Mouse (Mus musculus): ENCODE results near the gene Efhc1. TPM values are rescaled to one million over a fixed set of nuclear protein-coding genes. Genes with fewer than 3 reads are reported as not detected.

The Efhc1 gene
- 2.7 and 2.8 TPM in 2 replicates for polyA plus RNA-seq (2014; fragmentation: Nextera tagmentation; extraction: Ambion mirVana)

DNA sequence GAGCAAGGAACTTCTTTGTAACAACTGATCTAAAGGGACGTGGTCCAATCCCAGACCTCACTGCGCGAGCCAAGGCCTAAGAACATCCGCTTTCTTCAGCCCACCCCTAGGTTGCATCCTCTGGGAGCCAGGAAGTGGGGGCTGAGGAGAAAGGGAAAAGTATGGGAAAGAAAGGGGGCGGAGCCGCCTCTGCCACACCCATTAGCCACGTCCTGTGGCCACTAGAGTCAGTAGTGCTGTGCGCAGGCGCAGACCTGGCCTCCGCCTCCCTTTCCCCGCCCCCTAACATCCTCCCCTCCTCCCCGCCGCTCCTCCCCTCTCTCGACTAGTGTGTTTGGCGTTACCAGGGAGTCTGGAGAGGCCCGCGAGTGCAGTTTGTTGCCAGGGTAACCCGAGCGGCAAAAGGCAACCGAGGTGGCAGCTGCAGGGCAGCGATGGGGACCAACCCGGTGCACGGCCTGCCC, at the start of gene Efhc1:
Gene Efhc1, plus strand, starts transcription at position 327 of the 464 bp plus-strand sequence.
- H3K27ac ChIP-seq (replicated peaks; ENCODE audit: low read depth, low read length), result no peak within 1 kb of the TSS
- peak within 1 kb of the TSS; percentile 34 for H3K4me3 ChIP-seq (ENCODE audit: low read depth, low read length)
- no peaks in the 10 kb centered on the region for H3K4me1 ChIP-seq (ENCODE audit: control insufficient read depth, insufficient read depth, low read length)
- under 1% methylated on average over 23 of the region's 23 CpGs for WGBS
- H3K9me3 ChIP-seq (replicated peaks; ENCODE audit: control insufficient read depth, low read length), result no peaks in the 10 kb centered on the region
- no peaks in the 10 kb centered on the region for H3K36me3 ChIP-seq (replicated peaks; ENCODE audit: control insufficient read depth, insufficient read depth, low read depth, low read length)
- H3K27me3 ChIP-seq (ENCODE audit: control insufficient read depth, insufficient read depth, low read length), result no peaks in the 10 kb centered on the region
- peak within 1 kb of the TSS; percentile 47 for H3K4me2 ChIP-seq (ENCODE audit: low read depth, low read length)
- H3K9ac ChIP-seq (replicated peaks; ENCODE audit: low read length), result peak within 1 kb of the TSS; percentile 52
- ATAC-seq (replicated peaks; ENCODE audit: insufficient number of reproducible peaks, low FRiP score, low TSS enrichment, low read depth) (peak; percentile 98), DNase-seq (ENCODE audit: low spot score) (peak; percentile 97)

DNA sequence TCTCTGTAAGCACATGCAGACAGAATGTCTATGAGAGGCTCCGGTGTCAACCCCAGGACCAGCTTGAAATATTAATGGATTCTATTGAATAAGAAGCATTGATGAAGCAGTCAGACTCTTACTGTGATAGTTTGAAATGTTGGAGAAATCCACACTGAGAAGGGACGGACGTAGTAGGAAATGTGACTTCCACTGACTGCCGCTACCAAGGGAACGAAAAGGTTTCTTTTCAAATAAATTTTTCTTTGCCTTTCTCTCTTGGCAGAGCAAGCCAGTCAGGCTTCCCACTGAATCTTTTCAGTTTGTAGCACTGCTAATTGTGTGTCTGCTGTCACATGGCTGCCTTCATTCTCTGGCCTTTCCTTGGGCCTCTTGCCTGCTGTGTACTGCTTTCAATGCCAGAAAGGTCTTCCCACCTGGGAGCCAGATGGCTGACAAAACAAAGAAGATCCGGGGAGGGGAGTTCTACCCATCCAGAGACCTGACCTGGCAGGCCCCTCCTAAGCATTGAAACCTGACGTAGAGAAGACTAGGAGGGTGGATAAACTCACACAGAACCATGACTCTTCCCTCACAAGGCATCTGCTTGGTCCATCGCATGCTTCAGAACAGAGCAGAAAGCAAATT, 45.8 kb upstream of the Efhc1 start:
- ATAC-seq (replicated peaks; ENCODE audit: insufficient number of reproducible peaks, low FRiP score, low TSS enrichment, low read depth) (no peak), DNase-seq (ENCODE audit: low spot score) (no peak)
- Histone ChIP-seq H3K4me1 (ENCODE audit: control insufficient read depth, insufficient read depth, low read length) (no peaks in the 10 kb centered on the region), H3K27ac (replicated peaks; ENCODE audit: low read depth, low read length) (no peak overlapping the region), H3K4me2 (ENCODE audit: low read depth, low read length) (no peak overlapping the region), H3K9me3 (replicated peaks; ENCODE audit: control insufficient read depth, low read length) (no peaks in the 10 kb centered on the region), H3K27me3 (ENCODE audit: control insufficient read depth, insufficient read depth, low read length) (no peaks in the 10 kb centered on the region), H3K9ac (replicated peaks; ENCODE audit: low read length) (no peak overlapping the region), H3K36me3 (replicated peaks; ENCODE audit: control insufficient read depth, insufficient read depth, low read depth, low read length) (no peaks in the 10 kb centered on the region), H3K4me3 (ENCODE audit: low read depth, low read length) (no peak overlapping the region)
- WGBS, result 76% methylated on average over 8 of the region's 8 CpGs

DNA sequence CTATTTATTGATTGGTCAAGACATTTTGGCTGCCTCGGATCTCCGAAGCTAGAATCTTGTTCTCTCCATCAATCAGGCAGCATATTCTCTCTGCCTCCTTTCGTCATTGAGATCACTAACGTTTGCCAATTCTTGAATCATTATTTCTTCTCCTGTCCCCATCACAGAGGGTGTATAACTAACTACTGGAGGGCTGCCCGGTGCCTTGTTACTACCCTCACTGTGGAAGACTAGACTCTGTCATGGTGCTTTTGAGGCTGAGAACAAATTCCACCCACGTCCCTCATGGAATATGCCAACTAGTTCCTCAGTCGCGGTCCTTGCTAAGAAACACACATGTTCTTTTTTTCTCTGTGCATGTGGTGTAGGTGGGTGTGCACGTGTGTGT, 45.3 kb upstream of the Efhc1 start:
- Histone ChIP-seq H3K4me1 (ENCODE audit: control insufficient read depth, insufficient read depth, low read length) (no peaks in the 10 kb centered on the region), H3K27me3 (ENCODE audit: control insufficient read depth, insufficient read depth, low read length) (no peaks in the 10 kb centered on the region), H3K9me3 (replicated peaks; ENCODE audit: control insufficient read depth, low read length) (no peaks in the 10 kb centered on the region), H3K4me3 (ENCODE audit: low read depth, low read length) (no peak overlapping the region), H3K27ac (replicated peaks; ENCODE audit: low read depth, low read length) (no peak overlapping the region), H3K9ac (replicated peaks; ENCODE audit: low read length) (no peak overlapping the region), H3K4me2 (ENCODE audit: low read depth, low read length) (no peak overlapping the region), H3K36me3 (replicated peaks; ENCODE audit: control insufficient read depth, insufficient read depth, low read depth, low read length) (no peaks in the 10 kb centered on the region)
- ATAC-seq (replicated peaks; ENCODE audit: insufficient number of reproducible peaks, low FRiP score, low TSS enrichment, low read depth) (no peak), DNase-seq (ENCODE audit: low spot score) (no peak)
- 92% methylated on average over 9 of the region's 9 CpGs for WGBS

DNA sequence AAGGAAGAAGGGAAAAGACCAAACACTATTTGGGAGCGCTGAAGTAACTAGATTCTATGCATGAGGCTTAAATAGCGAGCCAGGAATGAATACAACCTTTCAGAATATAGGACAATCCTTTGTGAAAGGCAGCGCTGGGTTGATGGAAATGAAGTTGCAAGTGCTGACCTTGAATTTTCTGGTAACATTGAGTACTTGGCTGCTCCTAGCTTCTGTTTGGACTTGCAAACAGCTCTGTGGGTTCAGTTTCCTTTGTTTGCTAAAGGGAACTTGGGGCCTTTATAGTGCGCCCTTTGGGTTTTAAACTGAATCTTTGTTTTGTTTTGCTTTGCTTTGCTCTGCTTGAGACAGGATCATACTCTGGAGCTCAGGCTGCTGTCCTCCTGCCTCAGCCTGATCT, 42.9 kb upstream of the Efhc1 start:
- no peak for ATAC-seq (replicated peaks; ENCODE audit: insufficient number of reproducible peaks, low FRiP score, low TSS enrichment, low read depth)
- 26% methylated on average over 4 of the region's 4 CpGs for WGBS

DNA sequence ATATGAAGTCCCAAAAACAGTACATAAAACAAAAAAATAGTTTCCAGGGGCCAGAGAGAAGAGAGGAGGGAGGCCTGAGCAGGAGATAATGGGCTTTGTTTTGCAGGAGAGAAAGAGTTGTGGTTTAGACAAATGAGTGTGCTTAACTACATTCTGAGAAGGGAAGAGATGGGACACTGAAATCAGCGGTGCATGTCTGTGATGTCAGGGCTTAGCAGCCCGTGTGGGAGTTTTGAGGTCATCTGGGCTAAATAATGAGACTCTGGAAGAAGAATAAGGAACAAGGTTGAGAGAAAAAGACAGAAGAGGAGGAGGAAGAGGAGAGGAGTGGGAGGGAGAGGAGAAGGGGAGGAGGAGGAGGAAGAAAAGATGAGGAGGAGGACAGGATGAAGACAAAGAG, 39.3 kb upstream of the Efhc1 start:
- no peak overlapping the region for H3K27ac ChIP-seq (replicated peaks; ENCODE audit: low read depth, low read length)
- H3K27me3 ChIP-seq (ENCODE audit: control insufficient read depth, insufficient read depth, low read length), result no peaks in the 10 kb centered on the region
- ATAC-seq (replicated peaks; ENCODE audit: insufficient number of reproducible peaks, low FRiP score, low TSS enrichment, low read depth) (no peak), DNase-seq (ENCODE audit: low spot score) (no peak)
- H3K9ac ChIP-seq (replicated peaks; ENCODE audit: low read length), result no peak overlapping the region
- H3K9me3 ChIP-seq (replicated peaks; ENCODE audit: control insufficient read depth, low read length), result no peaks in the 10 kb centered on the region
- H3K4me1 ChIP-seq (ENCODE audit: control insufficient read depth, insufficient read depth, low read length), result no peaks in the 10 kb centered on the region
- H3K4me2 ChIP-seq (ENCODE audit: low read depth, low read length), result no peak overlapping the region
- no peak overlapping the region for H3K4me3 ChIP-seq (ENCODE audit: low read depth, low read length)
- 41% methylated on average over 2 of the region's 2 CpGs for WGBS
- no peaks in the 10 kb centered on the region for H3K36me3 ChIP-seq (replicated peaks; ENCODE audit: control insufficient read depth, insufficient read depth, low read depth, low read length)

More for the DNA sequence above, 42.9 kb upstream of the Efhc1 start:
- no peak overlapping the region for H3K4me2 ChIP-seq (ENCODE audit: low read depth, low read length)
- no peak overlapping the region for H3K4me3 ChIP-seq (ENCODE audit: low read depth, low read length)
- H3K9ac ChIP-seq (replicated peaks; ENCODE audit: low read length), result no peak overlapping the region
- DNase-seq (ENCODE audit: low spot score), result no peak
- no peaks in the 10 kb centered on the region for H3K36me3 ChIP-seq (replicated peaks; ENCODE audit: control insufficient read depth, insufficient read depth, low read depth, low read length)
- H3K9me3 ChIP-seq (replicated peaks; ENCODE audit: control insufficient read depth, low read length), result no peaks in the 10 kb centered on the region
- no peaks in the 10 kb centered on the region for H3K27me3 ChIP-seq (ENCODE audit: control insufficient read depth, insufficient read depth, low read length)
- H3K4me1 ChIP-seq (ENCODE audit: control insufficient read depth, insufficient read depth, low read length), result no peaks in the 10 kb centered on the region
- H3K27ac ChIP-seq (replicated peaks; ENCODE audit: low read depth, low read length), result no peak overlapping the region

DNA sequence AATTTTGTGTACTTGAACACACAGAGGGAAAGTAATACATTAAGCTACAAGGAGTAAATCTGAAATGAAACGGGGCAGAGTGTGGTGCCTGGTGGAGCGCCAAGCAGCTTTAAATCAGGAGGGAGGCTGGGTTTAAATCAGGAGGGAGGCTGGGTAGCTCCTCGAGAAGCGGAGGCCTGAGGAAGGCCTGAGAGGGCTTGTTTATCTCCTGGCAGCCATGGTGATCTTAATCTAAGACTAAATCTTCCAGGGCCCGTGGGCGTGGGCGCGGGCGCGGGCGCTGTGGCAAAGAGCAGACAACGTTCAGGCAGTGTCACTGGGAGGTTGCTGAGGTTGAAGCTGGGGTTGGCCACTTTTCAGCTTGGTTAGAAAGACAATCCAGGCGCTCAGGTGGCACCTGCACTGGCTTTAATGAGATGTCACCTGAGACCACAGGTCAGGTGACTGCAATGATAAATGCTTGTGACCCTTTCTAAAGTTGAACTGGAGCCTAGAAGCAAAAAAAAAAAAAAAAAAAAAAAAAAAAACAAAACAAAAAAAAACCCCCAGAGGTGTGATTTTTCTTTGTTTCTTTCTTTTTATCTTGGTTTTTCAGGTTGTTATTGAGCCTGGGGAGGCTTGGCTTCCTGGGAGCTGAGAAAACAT, 38.8 kb upstream of the Efhc1 start:
- H3K36me3 ChIP-seq (replicated peaks; ENCODE audit: control insufficient read depth, insufficient read depth, low read depth, low read length), result no peaks in the 10 kb centered on the region
- 62% methylated on average over 13 of the region's 13 CpGs for WGBS
- no peak overlapping the region for H3K4me2 ChIP-seq (ENCODE audit: low read depth, low read length)
- no peaks in the 10 kb centered on the region for H3K4me1 ChIP-seq (ENCODE audit: control insufficient read depth, insufficient read depth, low read length)
- ATAC-seq (replicated peaks; ENCODE audit: insufficient number of reproducible peaks, low FRiP score, low TSS enrichment, low read depth) (no peak), DNase-seq (ENCODE audit: low spot score) (no peak)
- H3K27ac ChIP-seq (replicated peaks; ENCODE audit: low read depth, low read length), result no peak overlapping the region
- H3K9ac ChIP-seq (replicated peaks; ENCODE audit: low read length), result no peak overlapping the region
- no peaks in the 10 kb centered on the region for H3K9me3 ChIP-seq (replicated peaks; ENCODE audit: control insufficient read depth, low read length)
- H3K27me3 ChIP-seq (ENCODE audit: control insufficient read depth, insufficient read depth, low read length), result no peaks in the 10 kb centered on the region
- H3K4me3 ChIP-seq (ENCODE audit: low read depth, low read length), result no peak overlapping the region

DNA sequence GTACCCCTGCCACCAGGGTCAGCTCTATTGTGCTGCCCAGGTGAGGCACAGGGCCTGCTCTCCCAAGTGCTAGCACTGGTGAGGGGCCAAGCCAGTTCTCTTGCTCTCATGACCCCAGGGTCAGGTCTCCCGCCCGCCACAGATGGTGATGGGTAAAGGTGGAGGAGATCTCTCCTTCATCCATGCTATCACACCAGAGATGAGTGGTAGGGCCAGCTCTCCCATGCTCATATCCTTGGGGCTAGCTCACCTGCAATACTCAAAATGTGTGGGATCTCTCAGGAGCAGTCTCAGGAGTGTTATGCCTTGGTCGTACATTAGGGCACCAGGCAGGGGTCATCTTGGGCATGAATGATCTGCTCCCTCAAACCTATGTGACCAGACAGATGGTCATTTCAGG, 36.7 kb upstream of the Efhc1 start:
- Histone ChIP-seq H3K4me1 (ENCODE audit: control insufficient read depth, insufficient read depth, low read length) (no peaks in the 10 kb centered on the region), H3K4me3 (ENCODE audit: low read depth, low read length) (no peak overlapping the region), H3K36me3 (replicated peaks; ENCODE audit: control insufficient read depth, insufficient read depth, low read depth, low read length) (no peaks in the 10 kb centered on the region), H3K4me2 (ENCODE audit: low read depth, low read length) (no peak overlapping the region), H3K9me3 (replicated peaks; ENCODE audit: control insufficient read depth, low read length) (no peaks in the 10 kb centered on the region), H3K27me3 (ENCODE audit: control insufficient read depth, insufficient read depth, low read length) (no peaks in the 10 kb centered on the region), H3K9ac (replicated peaks; ENCODE audit: low read length) (no peak overlapping the region), H3K27ac (replicated peaks; ENCODE audit: low read depth, low read length) (no peak overlapping the region)
- ATAC-seq (replicated peaks; ENCODE audit: insufficient number of reproducible peaks, low FRiP score, low TSS enrichment, low read depth), result no peak
- 80% methylated on average over 2 of the region's 3 CpGs for WGBS
- no peak for DNase-seq (ENCODE audit: low spot score)

DNA sequence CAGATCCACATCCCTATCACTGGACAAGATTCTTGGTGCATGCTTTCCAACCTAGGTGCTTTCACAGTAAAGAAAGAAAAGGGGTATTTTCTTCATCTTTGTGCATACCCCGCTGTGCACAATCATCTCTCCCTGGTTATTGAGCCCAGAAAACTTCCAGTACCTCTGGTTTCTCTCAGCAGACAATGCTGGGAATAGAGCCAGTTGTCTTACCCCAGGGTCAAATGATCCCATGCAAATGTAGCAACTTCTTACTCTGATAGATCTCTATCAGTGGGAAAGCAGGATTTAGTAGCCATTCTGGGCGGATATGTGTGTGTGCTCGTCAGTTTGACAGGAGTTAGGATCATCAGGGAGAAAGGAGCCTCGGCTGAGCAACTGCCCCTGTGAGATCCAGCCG, 35.8 kb upstream of the Efhc1 start:
- whole genome bisulfite sequencing, result 77% methylated on average over 5 of the region's 5 CpGs

More for the DNA sequence above, 35.8 kb upstream of the Efhc1 start:
- ATAC-seq (replicated peaks; ENCODE audit: insufficient number of reproducible peaks, low FRiP score, low TSS enrichment, low read depth) (no peak), DNase-seq (ENCODE audit: low spot score) (no peak)
- Histone ChIP-seq H3K4me3 (ENCODE audit: low read depth, low read length) (no peak overlapping the region), H3K9me3 (replicated peaks; ENCODE audit: control insufficient read depth, low read length) (no peaks in the 10 kb centered on the region), H3K4me1 (ENCODE audit: control insufficient read depth, insufficient read depth, low read length) (no peaks in the 10 kb centered on the region), H3K9ac (replicated peaks; ENCODE audit: low read length) (no peak overlapping the region), H3K27ac (replicated peaks; ENCODE audit: low read depth, low read length) (no peak overlapping the region), H3K36me3 (replicated peaks; ENCODE audit: control insufficient read depth, insufficient read depth, low read depth, low read length) (no peaks in the 10 kb centered on the region), H3K4me2 (ENCODE audit: low read depth, low read length) (no peak overlapping the region), H3K27me3 (ENCODE audit: control insufficient read depth, insufficient read depth, low read length) (no peaks in the 10 kb centered on the region)
